Mouse (Mus musculus): ENCODE measurements at regions not wholly inside any gene's neighbourhood (a gene's known extent, or its start where the extent isn't known, plus 50 kb on each side); places are given as distances from the start of the nearest gene placed in this dataset.

DNA sequence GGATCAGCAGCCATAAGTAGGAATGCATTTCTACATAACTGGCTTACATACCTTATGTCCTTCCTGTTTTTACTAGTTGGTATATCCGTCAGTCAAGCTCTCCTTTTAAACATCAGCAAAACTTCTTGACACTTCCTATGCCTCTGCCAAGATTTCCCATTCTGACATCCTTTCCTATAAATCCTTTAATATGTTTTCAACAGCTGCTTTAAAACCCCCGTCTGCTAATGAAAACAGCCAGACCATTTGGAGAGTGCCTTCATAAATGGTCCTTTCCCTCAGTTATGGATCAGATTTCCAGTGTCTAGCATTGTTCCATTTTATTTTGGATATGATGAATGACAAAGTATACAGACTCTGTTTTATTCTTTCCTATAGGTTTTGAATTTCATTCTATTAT, 270.7 kb upstream of the Rgmb start:
- TF ChIP-seq POLR2A (IDR thresholded peaks at IDR 0.05; ENCODE audit: control insufficient read depth, low read depth, low read length): no peak
- TF ChIP-seq CTCF (IDR thresholded peaks at IDR 0.05; ENCODE audit: control insufficient read depth, insufficient read depth, insufficient replicate concordance, low read depth, low read length): no peak

Data from testis, adult 2 months (tissue).